Mouse (Mus musculus): ENCODE results near the gene Sgms1.

The Sgms1 gene

DNA sequence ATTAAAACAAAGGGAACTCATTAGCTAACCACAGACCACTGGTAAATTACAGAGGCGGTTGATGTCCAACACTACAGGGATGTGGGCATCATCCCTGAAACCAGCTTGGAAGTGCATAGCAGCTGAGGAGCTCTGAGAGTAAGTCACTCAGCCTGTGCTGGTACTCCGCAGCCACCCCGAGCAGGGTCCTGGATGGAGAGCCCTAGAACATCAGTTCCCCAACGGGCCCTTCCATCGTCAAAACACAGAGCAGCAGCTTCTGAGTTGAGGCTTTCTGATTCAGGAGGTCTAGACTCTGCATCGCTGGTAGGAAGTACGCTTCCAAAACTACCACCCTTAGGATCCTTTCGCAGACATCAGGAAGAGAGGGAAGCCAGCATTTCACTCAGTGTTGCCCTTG, 5.8 kb downstream of the Sgms1 start:
- no peak for DNase-seq (ENCODE audit: low read depth, low spot score)

DNA sequence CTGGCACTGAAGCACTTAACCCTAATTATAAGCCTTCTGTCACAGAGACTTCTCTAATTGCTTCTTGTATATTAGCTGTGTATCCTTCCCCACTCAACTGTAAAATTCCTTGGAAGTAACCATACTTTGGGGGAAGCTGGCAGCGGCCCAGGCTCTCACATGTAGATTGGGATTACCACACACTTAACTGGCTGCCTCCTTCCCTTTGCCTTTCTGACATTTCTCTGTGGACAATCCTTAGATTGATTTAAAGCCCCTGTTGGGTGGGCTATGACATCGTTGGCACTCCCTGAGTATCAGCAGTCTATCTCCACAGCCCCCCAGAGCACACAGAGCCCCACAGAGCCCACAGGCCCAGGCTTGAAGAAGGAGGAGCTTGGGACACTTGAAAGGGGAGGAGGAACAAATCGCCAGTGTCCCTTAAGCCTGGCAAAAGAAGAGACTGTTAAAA, 8.0 kb downstream of the Sgms1 start:
- no peak for DNase-seq (ENCODE audit: low read depth, low spot score)

DNA sequence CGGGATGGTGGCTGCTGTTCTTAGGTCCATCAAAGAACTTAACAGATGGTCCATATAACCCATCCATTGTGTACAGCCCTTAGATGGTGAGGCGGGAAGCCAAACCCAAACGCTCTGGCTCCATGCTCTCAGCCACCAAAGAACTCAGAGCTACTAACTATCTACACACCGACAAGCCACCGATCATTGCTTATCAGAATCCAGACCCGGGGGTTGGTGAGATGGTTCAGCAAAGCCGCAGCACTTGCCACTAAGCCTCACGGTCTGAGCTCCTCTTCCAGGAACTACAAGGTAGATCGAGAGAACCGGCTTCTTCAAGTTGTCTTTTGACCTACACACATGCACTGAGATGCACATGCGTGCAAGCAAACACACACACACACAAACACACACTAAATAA, 8.8 kb downstream of the Sgms1 start:
- DNase-seq (ENCODE audit: low read depth, low spot score): no peak

DNA sequence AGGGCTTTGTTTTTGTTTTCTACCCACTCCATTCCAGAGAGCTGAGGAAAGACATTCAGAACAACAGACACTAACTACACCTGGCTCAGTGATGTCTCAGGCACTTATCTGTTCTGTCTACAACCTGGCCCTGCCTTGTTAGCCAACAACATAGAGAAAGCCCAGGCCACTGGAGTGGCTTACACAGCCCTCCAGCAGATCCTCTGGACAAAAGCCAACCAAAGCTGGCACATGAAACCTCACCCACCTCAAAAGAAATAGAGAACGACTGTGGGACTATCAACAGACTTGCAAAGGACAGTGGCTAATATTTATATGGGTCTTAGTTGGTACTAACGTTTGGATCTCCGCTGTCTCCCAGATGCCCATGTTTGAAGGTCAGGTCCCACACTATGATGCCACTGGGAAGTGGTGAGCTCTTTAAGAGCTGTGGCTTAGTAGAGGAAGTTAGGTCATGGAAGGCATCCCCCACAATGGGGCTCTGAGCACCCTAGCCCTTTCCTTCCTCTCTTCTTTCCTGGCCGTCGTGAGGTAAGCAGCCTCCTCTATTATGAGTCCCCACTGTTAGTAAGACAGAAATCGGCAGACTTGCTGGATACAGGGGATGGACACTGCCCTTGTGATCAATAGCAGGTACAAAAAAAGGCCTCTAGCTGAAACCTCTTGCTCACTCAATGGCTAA, 10.1 kb downstream of the Sgms1 start:
- no peak for DNase-seq (ENCODE audit: low read depth, low spot score)

GRCm38 (mm10) chr19:32378581-32378980, 10.9 kb downstream of the Sgms1 start:
- DNase-seq (ENCODE audit: low read depth, low spot score): peak; percentile 57

DNA sequence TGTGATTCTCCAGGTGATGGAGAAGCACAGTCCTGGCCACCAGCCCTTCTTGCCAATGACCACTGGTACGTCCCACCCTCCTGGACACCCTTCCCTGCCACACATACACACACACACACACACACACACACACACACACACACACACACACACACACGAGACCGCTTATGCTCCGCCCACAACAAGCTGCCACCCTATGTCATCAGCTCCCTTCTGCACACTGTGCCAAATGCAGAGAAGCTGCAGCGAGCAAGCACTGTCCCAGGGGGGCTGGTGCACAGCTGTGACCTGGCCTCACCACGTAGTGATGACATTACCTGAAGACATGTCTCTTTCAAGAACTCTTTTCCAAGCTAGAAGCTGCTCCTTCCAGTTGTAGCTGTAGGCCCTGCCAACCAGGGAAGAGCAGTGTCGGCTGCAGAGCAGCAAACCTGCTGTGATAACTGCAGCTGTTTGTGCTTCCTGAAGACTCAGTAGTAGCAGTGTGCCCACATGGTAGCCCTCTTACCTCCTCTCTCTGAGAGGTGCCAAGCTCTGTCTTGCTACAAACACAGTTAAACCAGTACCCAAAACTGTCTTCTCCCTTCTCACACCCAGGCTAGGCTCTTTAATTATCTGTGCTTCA, 11.7 kb downstream of the Sgms1 start:
- DNase-seq (ENCODE audit: low read depth, low spot score): peak; percentile 48

GRCm38 (mm10) chr19:32376886-32377535, 12.5 kb downstream of the Sgms1 start:
- peak; percentile 86 for DNase-seq (ENCODE audit: low read depth, low spot score)

- no peak for DNase-seq (ENCODE audit: low read depth, low spot score)
Measured at GRCm38 (mm10) chr19:32376054-32376453, 13.5 kb downstream of the Sgms1 start.

DNA sequence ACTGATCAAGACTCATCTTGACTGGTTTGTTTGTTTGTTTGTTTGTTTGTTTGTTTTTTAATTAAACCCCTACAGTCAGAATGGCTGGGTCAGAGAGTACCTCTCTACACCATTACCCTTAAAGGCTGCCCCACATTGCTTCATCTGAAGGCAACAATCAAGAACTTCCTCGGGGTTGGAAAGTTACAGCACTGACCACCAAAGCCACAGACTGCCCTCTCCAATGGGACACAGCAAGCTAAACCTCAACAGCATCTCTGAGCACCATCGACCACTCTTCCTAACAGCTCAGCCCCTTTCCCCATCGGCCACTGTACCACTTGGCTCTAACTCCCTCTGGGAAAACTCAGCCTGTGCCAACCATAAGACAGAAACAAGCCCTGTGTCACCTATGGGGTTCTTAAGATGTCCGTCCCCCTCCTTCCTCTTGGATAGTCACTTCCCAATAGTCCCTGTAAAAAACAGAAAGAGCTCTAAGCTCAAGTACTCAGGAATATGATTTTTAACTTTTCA, 14.0 kb downstream of the Sgms1 start:
- no peak for DNase-seq (ENCODE audit: low read depth, low spot score)

DNA sequence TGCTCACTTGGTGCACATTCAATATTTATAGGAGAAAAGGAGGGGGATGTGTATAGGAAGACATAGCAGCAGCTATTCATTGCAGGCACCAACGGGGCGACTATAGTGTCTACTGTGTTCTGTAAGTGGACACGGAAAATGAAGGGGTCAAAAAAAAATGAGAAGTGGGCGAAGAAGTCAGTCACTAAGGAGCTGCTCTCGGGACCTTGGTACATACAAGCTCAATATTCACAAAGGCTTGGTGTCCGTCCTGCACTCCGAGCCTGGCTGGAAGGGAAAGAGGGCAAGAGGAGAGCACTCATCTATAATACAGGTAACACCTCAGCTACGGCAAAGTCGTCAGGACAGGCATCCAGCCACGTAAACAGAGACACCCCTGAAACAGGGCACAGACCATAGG, 14.8 kb downstream of the Sgms1 start:
- no peak for DNase-seq (ENCODE audit: low read depth, low spot score)

- peak; percentile 48 for DNase-seq (ENCODE audit: low read depth, low spot score)
Measured at GRCm38 (mm10) chr19:32373865-32374655, 15.5 kb downstream of the Sgms1 start.

DNA sequence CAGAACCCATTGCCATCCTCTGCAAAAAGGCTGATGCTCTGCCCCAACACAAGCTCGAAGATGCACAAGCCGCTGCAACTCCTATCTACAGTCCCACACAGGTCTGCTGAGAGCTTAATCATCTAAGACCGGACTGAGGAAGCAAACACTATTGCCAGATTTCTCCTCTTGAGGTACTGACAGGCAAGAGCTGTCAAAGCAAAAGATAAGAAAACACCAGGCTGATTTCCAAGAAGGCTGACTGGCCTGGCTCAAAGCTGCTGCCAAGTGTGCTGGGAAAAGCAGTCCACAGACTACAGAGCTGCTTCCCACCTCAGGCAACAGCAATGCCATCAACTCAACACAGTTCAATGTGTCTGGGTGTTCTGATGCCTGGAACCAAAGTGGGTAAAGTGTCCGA, 17.1 kb downstream of the Sgms1 start:
- peak; percentile 46 for DNase-seq (ENCODE audit: low read depth, low spot score)

- DNase-seq (ENCODE audit: low read depth, low spot score): no peak
Measured at GRCm38 (mm10) chr19:32367333-32367732, 22.2 kb downstream of the Sgms1 start.

DNA sequence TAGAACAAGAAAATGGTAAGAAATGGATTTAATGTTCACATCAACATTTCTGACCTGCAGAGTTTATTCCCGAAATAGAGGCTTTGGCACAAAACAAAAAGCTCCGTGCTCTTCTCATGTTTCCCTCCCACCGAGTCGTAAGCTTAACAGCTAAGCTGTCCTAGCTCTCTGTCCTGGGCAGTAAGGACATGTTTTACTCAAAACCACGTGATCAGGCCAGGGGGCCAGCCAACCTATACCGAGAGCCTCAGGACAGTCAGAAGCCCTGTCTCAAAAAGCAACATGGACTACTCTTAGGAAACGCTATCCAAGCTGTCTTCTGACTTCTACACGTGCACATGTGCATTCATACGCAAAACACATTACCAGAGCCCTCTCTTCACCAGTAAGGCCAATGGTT, 23.1 kb downstream of the Sgms1 start:
- DNase-seq (ENCODE audit: low read depth, low spot score): peak; percentile 90

DNA sequence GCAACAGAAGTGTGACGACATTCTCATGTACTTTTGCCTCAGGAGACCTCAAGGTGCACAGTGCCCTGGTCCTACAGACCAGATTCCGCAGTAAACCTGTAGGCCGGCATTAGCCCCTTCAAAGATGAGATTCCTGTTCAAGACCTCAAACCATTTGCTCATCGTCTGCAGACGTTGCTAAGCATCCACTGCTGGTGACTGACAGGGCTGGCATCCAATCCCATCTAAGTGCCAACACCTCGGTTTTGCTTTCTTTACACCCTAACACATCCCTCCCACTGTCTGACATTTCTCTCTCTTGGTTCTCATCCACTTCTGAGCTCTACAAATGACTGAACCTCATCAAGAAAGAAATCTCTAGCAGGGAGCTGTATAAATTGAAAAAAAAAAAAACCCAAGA, 24.4 kb downstream of the Sgms1 start:
- no peak for DNase-seq (ENCODE audit: low read depth, low spot score)

DNA sequence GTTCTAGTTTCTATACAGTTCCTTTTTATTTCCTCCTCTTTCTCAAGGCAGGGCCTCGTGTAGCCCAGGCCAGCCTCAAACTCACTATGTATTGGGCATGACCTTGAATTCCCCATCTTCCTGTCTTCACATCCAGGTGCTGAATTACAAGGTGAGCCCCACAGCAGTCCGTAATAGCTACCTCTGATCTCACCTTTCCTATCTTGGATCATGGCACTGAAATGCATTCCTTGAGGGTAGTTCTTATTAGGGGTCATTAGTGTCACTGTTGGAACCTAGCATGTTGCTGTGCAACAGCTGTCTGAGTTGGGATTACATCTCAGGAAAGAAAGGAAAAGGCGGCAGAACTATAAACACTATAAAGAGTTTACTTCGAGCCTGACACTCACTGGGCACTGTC, 25.9 kb downstream of the Sgms1 start:
- no peak for DNase-seq (ENCODE audit: low read depth, low spot score)

GRCm38 (mm10) chr19:32362520-32362919, 27.0 kb downstream of the Sgms1 start:
- no peak for DNase-seq (ENCODE audit: low read depth, low spot score)

DNA sequence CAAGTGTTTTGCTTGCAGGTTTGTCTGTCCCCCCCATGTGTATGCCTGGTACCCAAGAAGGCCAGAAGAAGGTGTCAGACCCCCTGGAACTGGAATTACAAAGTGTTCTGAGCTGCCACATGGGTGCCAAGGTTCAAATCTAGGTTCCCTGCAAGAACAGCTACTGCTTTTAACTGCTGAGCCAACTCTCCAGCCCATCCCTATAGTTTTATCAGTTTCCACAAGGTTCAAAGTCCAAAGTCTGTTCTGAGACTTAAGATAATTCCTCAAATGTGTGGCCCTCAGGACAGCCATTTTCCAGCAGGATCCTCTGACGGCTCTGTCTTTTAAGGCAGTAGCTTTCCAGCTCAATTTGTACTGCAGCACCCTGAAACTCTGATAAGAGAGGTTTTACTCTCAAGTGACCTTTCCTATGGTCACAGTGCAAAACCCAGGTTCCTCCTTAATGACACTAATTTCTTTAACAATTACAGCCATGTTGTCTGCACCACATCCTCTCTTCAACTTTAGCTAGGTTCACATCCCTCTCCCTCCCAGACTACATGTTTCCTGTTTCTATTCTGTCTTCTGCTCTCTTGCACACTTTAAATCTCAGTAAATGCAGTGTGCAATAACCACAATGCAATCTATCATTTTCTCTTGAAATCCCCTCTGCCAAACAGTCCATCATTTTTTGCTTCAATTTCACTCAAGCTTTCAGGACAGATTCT, 28.4 kb downstream of the Sgms1 start:
- DNase-seq (ENCODE audit: low read depth, low spot score): no peak

GRCm38 (mm10) chr19:32360546-32360945, 29.0 kb downstream of the Sgms1 start:
- no peak for DNase-seq (ENCODE audit: low read depth, low spot score)

DNA sequence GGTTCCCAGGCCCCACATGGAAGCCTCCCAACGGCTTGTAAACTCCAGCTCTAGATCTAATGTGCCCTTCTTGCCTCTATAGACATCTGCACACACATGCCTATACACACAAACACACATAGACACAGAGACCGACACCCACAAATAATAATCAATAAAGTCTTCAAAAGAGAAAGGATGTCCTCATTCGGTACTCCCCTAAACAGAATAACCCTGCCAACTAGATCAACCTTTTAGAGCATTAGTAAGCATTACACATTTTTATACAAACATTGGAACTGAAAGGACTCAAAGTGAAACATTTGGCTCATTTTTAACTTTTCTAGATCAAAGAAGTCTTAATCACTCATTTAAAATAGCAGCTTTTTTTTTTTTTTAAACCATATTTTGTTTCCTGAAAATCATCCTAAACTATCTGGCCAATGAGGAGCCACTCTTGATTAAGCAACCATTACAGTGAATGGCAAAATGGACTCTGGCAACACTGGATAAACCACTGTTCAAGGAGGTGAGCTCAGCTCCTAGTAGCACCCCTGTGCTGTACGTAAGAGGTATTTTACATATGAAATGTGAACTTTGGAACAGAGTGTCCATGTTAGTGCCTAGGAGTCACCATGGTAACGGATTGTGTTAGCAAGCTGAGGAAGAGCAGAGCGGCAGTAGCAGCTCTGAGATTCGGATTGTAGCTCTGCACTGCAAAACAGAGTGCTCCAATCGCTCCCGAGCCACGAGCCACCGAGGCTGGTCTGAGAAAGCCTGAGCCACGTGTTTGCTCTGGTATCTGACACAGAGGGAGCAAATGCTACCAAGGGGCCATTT, 30.6 kb downstream of the Sgms1 start:
- DNase-seq (ENCODE audit: low read depth, low spot score): no peak
